Mouse (Mus musculus) cortical plate, adult 2 months (tissue): ENCODE data around the gene Phf12. TPM values are rescaled to one million over a fixed set of nuclear protein-coding genes. Genes with fewer than 3 reads are reported as not detected.
A peak's percentile ranks its signal among the peaks of the same experiment; 100 is the strongest.

Experiments used
- H3K27ac ChIP-seq: fragments of 200-500 bp; 2 replicates; pipeline ENCODE4 v1.5.1; 2012; ENCODE audit warnings: low read length, control low read depth, inconsistent platforms; ENCODE audit not compliant: insufficient read depth
- H3K4me1 ChIP-seq: fragments of 200-500 bp; 2 replicates; pipeline ENCODE4 v1.6.1; 2011; ENCODE audit warnings: low read length; ENCODE audit not compliant: control insufficient read depth, insufficient read depth
- H3K4me3 ChIP-seq: fragments of 200-500 bp; 2 replicates; pipeline ENCODE4 v1.5.1; 2011; ENCODE audit warnings: mild to moderate bottlenecking, low read length, control low read depth; ENCODE audit not compliant: insufficient read depth
- CTCF ChIP-seq: fragments of 200-500 bp; IDR thresholded peaks from 2 replicates; pipeline ENCODE4 v1.5.1; 2011; ENCODE audit warnings: mild to moderate bottlenecking, control low read depth, low read length; ENCODE audit not compliant: insufficient read depth; ENCODE audit errors: extremely low read depth
- POLR2A ChIP-seq: fragments of 200-500 bp; IDR thresholded peaks from 2 replicates; pipeline ENCODE4 v1.6.1; 2011; ENCODE audit warnings: mild to moderate bottlenecking, low read length, control low read depth; ENCODE audit not compliant: insufficient read depth; ENCODE audit errors: extremely low read depth
- polyA plus RNA-seq: library from polyadenylated mRNA; depleted of rRNA; stranded (reverse); fragments of >200 nt; gene quantifications from 2 replicates; pipeline ENCODE4 v1.2.3, GENCODE M21; 2012

The Phf12 gene
- polyA plus RNA-seq, 1 experiment, result 37.7 TPM

DNA sequence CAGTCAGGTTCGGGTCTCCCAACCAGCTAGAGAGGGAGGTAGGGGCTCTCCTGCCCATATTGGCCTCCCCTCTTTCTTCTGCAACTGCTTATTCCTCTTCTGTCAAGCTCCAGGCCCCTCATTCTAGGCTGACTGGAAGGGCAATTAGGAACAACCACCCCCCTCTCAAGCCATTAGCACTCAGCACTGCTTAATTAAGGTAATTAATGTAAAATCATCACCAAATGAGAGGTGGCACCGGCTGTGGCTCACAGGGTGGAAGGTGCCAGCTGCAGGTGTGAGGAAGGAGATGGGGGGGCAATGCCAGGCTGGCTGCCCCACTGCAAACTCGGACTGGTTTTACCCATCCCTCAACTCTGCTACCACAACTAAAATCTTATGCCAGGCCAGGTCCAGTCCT, 26.1 kb upstream of the Phf12 start:
- H3K4me1 ChIP-seq, result peaks cover 11% of the 10 kb centered on the region
- H3K4me3 ChIP-seq, result no peak overlapping the region
- TF ChIP-seq CTCF (no peak), POLR2A (no peak)
- H3K27ac ChIP-seq, result no peak overlapping the region

- H3K27ac ChIP-seq, result no peak overlapping the region
- H3K4me1 ChIP-seq, result peaks cover 10% of the 10 kb centered on the region
- no peak overlapping the region for H3K4me3 ChIP-seq
- TF ChIP-seq CTCF (no peak), POLR2A (no peak)
Measured at GRCm38 (mm10) chr11:77958268-77958667, 24.3 kb upstream of the Phf12 start.

GRCm38 (mm10) chr11:77958932-77959331, 23.6 kb upstream of the Phf12 start:
- H3K4me1 ChIP-seq, result peaks cover 10% of the 10 kb centered on the region
- TF ChIP-seq CTCF (no peak), POLR2A (no peak)
- no peak overlapping the region for H3K27ac ChIP-seq
- H3K4me3 ChIP-seq, result no peak overlapping the region

- Histone ChIP-seq H3K4me3 (no peak overlapping the region), H3K27ac (no peak overlapping the region), H3K4me1 (peaks cover 14% of the 10 kb centered on the region)
- TF ChIP-seq POLR2A, result no peak
- no peak for TF ChIP-seq CTCF
Measured at GRCm38 (mm10) chr11:77960199-77960598, 22.4 kb upstream of the Phf12 start.

- Histone ChIP-seq H3K4me3 (no peak overlapping the region), H3K4me1 (peaks cover 16% of the 10 kb centered on the region), H3K27ac (no peak overlapping the region)
- TF ChIP-seq CTCF, result no peak
- TF ChIP-seq POLR2A, result no peak
Measured at GRCm38 (mm10) chr11:77960898-77961297, 21.7 kb upstream of the Phf12 start.

GRCm38 (mm10) chr11:77962946-77963345, 19.6 kb upstream of the Phf12 start:
- Histone ChIP-seq H3K4me1 (peaks cover 20% of the 10 kb centered on the region), H3K4me3 (no peak overlapping the region), H3K27ac (no peak overlapping the region)
- no peak for TF ChIP-seq CTCF
- TF ChIP-seq POLR2A, result no peak

DNA sequence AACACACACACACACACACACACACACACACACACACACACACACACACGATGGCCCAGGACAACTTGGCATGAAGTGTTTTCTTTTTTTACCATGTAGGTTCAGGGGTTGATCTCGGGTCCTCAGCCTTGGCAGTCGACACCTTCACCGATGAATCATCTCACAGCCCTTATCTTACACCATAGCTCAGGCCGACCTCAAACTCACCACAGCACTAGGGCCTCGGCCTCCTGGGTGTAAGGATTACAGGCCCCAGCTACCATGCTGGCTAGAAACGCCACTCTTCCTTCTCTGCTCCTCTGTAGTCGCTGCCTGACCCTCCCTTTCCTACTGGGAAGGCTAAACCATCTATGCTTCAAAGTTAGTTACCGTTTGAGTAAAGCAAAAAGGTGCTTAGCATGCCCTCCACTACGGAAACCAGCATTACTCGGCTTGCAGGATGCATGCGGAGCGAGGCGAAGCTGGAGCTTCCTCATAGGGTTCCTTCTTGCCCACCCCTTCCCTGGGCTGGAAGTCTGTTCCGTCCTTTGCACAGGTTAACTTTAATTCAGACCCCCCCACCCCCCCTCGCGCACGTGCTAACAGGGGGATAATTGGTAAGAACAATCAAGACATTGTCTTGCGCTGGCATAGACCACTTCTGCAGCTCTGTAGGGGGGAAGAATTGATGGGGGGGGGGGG, 18.0 kb upstream of the Phf12 start:
- TF ChIP-seq CTCF (no peak), POLR2A (no peak)
- peaks cover 18% of the 10 kb centered on the region for H3K4me1 ChIP-seq
- H3K27ac ChIP-seq, result no peak overlapping the region
- no peak overlapping the region for H3K4me3 ChIP-seq

DNA sequence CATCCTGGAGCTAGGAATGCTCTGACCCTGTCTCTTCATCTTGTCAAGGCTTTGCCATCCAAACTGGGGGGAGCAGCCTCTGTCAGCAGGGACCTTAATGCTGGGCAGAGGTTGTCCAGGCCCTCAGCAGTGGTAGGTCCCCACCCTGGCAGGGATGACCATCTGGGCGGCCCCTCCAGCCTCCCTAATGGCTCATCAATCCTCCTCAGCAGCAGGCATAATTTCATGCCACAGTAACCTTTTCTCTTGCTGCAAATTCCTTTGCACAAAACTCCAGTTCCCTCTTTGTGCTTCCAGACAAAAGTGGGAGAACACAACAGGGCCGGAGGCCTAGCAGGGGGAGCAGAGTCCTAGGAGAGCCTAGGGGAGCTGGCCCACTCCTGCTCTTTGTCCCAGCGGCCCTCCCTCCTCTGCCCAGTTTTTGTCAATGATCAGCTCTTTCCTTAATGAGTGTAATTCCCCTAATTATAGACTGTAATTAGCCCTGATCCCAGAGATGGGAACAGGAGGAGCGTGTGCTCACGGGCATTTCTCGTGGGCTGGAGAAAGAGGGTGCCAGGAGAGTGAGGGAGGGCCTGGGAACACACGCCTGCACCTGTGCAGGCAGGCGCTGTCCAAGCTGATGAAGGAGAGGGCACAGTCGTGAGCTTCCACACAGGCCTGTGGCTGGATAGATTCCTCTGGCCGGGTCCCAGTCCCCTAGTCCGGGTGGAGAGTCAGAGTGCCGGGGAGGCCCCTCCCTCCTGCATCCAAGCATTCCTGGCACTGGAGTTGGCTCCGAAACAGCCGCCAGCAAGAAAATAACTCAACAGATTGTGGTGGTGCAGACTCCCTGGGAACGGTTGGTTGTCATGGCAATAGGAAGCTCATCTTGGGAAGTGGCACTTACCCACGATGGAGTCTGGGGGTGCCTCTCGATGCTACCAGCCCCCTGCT, 17.2 kb upstream of the Phf12 start:
- Histone ChIP-seq H3K27ac (peak overlapping the region; percentile 61), H3K4me1 (peaks cover 14% of the 10 kb centered on the region), H3K4me3 (no peak overlapping the region)
- TF ChIP-seq CTCF (no peak), POLR2A (no peak)

- TF ChIP-seq POLR2A (no peak), CTCF (no peak)
- Histone ChIP-seq H3K4me3 (no peak overlapping the region), H3K27ac (peak overlapping the region; percentile 72), H3K4me1 (peaks cover 10% of the 10 kb centered on the region)
Measured at GRCm38 (mm10) chr11:77966037-77966391, 16.5 kb upstream of the Phf12 start.

- H3K4me1 ChIP-seq, result peaks cover 10% of the 10 kb centered on the region
- no peak overlapping the region for H3K27ac ChIP-seq
- H3K4me3 ChIP-seq, result no peak overlapping the region
- TF ChIP-seq POLR2A (no peak), CTCF (peak; percentile 83)
Measured at GRCm38 (mm10) chr11:77967114-77967513, 15.4 kb upstream of the Phf12 start.
